Mouse (Mus musculus) midbrain, embryonic 16.5 days (tissue): Measurements from ENCODE around the gene Lexm. TPM values are rescaled to one million over a fixed set of nuclear protein-coding genes. Genes with fewer than 3 reads are reported as not detected.

Experiments used
- ATAC-seq: fragments of 200-750 bp; cut with Nextera tagmentation; 2 replicates; pipeline ENCODE4 v1.8.0; 2017; ENCODE audit warnings: moderate TSS enrichment
- H3K27ac ChIP-seq: fragments of 300-500 bp; sonication (generic); 2 replicates; pipeline ENCODE4 v1.5.1; 2014; ENCODE audit warnings: mild to moderate bottlenecking, low read length, mixed read lengths
- H3K27me3 ChIP-seq: fragments of 300-500 bp; sonication (generic); 2 replicates; pipeline ENCODE4 v1.6.1; 2014; ENCODE audit warnings: low read depth, low read length, mixed read lengths; ENCODE audit not compliant: control insufficient read depth, insufficient read depth
- H3K36me3 ChIP-seq: fragments of 300-500 bp; sonication (generic); 2 replicates; pipeline ENCODE4 v1.6.1; 2014; ENCODE audit warnings: mild to moderate bottlenecking, low read length, moderate library complexity, mixed read lengths; ENCODE audit not compliant: control insufficient read depth, insufficient read depth
- H3K4me1 ChIP-seq: fragments of 300-500 bp; sonication (generic); 2 replicates; pipeline ENCODE4 v1.6.1; 2014; ENCODE audit warnings: mild to moderate bottlenecking, low read length, mixed read lengths; ENCODE audit not compliant: control insufficient read depth, insufficient read depth
- H3K4me2 ChIP-seq: fragments of 300-500 bp; sonication (generic); 2 replicates; pipeline ENCODE4 v1.6.1; 2014; ENCODE audit warnings: mild to moderate bottlenecking, low read length, mixed read lengths
- H3K4me3 ChIP-seq: fragments of 300-500 bp; sonication (generic); 2 replicates; pipeline ENCODE4 v1.5.1; 2014; ENCODE audit warnings: low read depth, mild to moderate bottlenecking, low read length, moderate library complexity, mixed read lengths
- H3K9ac ChIP-seq: fragments of 300-500 bp; sonication (generic); 2 replicates; pipeline ENCODE4 v1.6.1; 2014; ENCODE audit warnings: low read depth, low read length, mixed read lengths
- H3K9me3 ChIP-seq: fragments of 300-500 bp; sonication (generic); replicated peaks from 2 replicates; pipeline ENCODE4 v1.6.1; 2014; ENCODE audit warnings: mild to moderate bottlenecking, low read length, mixed read lengths; ENCODE audit not compliant: control insufficient read depth, poor library complexity, severe bottlenecking
- WGBS: fragments of 180-500 bp; shearing (Covaris S2); extraction: QIAGEN DNeasy Blood & Tissue Kit; methylation state at CpG from one replicate; pipeline ENCODE4 v1.1.7; 2014; 5-methylcytosine and 5-hydroxymethylcytosine counted together
- polyA plus RNA-seq: library from polyadenylated mRNA; unstranded; fragments of >200 nt; fragmentation: Nextera tagmentation; extraction: Ambion mirVana; gene quantifications from 2 replicates; pipeline ENCODE4 v1.2.1, GENCODE M21; 2015

Gene Lexm
- polyA plus RNA-seq, 1 experiment from 2014 or later, result not detected

- Histone ChIP-seq H3K9ac (peak overlapping the region; percentile 80), H3K27me3 (no peaks in the 10 kb centered on the region), H3K9me3 (no peaks in the 10 kb centered on the region), H3K4me2 (peak overlapping the region; percentile 98), H3K27ac (no peak overlapping the region), H3K36me3 (peaks cover 13% of the 10 kb centered on the region), H3K4me3 (peak overlapping the region; percentile 83), H3K4me1 (peaks cover 37% of the 10 kb centered on the region)
- WGBS, result 50% methylated on average over 9 of the region's 9 CpGs
- ATAC-seq, result no peak
Observed at GRCm38 (mm10) chr4:106562837-106563790, 53.9 kb downstream of the Lexm start.

DNA sequence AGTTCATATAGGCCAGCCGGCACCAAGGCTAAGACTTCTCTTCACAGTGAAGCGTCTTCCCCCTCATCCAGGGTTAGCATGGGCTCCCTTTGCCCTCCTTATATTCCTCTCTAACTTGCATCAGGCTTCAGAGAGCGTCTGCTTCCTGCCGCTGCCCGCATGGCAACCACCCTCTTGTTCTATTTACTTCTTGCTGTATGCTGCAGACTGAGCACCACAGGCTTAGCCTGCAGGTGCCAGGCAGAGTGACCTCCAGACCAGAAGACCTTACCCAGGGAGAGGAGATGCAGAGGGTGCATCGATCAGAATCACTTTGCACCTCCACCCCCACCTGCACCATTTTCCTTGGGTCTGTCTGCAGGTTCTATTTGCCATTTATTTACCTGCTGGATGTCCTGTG lies 55.0 kb downstream of the Lexm start:
- Histone ChIP-seq H3K4me2 (peak overlapping the region; percentile 98), H3K9me3 (no peaks in the 10 kb centered on the region), H3K27me3 (no peaks in the 10 kb centered on the region), H3K36me3 (peaks cover 9% of the 10 kb centered on the region), H3K4me3 (peak overlapping the region; percentile 83), H3K4me1 (peaks cover 37% of the 10 kb centered on the region), H3K27ac (no peak overlapping the region), H3K9ac (peak overlapping the region; percentile 80)
- ATAC-seq, result no peak
- WGBS, result 6% methylated on average over 6 of the region's 6 CpGs

DNA sequence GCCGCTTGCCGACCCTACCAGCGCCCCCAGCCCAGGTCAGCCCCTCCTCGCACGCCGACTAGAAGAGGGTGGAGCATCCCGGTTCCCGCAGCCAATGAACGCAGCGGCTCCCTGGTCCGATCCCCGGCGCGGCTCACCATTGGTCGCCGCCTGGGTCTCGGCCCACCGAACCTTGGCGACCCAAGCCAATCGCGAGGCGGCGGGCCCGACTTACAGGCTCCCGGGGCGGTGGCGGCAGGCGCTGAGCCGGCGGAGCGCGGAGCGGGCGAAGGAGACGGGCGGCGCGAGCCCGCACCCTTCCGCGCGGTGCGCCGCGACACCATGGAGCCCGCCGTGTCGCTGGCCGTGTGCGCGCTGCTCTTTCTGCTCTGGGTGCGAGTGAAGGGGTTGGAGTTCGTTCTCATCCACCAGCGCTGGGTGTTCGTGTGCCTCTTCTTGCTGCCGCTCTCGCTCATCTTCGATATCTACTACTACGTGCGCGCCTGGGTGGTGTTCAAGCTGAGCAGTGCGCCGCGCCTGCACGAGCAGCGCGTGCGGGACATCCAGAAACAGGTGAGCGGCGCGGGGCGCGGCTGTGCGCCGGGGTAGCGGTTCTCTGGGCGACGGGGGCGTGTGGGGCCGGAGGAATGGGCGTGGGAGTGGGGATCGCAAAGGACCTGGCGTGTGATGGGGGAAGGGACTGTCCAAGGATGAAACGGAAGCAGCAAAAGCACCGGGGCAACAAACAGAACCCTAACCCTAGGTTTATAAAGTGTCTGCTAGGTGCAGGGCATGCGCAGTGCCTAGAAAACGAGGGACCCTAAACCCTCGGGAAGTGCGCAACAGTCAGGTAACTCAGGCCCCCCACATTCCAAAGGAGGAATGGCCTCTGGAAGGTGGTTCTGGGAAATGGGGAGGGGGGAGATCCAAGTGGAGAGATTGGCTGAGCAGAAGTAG lies 55.9 kb downstream of the Lexm start, which contains the start of gene Dhcr24:
Dhcr24 (plus strand) TSS at position 193 of the 936 bp plus-strand sequence.
- Histone ChIP-seq H3K36me3 (peaks cover 9% of the 10 kb centered on the region), H3K4me2 (peak within 1 kb of the TSS; percentile 98), H3K4me1 (peaks cover 37% of the 10 kb centered on the region), H3K27me3 (no peaks in the 10 kb centered on the region), H3K9me3 (no peaks in the 10 kb centered on the region), H3K27ac (peak within 1 kb of the TSS; percentile 92), H3K9ac (peak within 1 kb of the TSS; percentile 80), H3K4me3 (peak within 1 kb of the TSS; percentile 83)
- under 1% methylated on average over 85 of the region's 89 CpGs for WGBS
- peak; percentile 98 for ATAC-seq

- no peaks in the 10 kb centered on the region for H3K9me3 ChIP-seq
- no peak for ATAC-seq
- WGBS, result under 1% methylated on average over 20 of the region's 20 CpGs
Observed at GRCm38 (mm10) chr4:106560213-106560845, 56.7 kb downstream of the Lexm start.

GRCm38 (mm10) chr4:106559343-106560212 lies 57.5 kb downstream of the Lexm start:
- H3K4me2 ChIP-seq, result peak overlapping the region; percentile 98
- no peaks in the 10 kb centered on the region for H3K9me3 ChIP-seq
- ATAC-seq, result no peak
- peak overlapping the region; percentile 92; the same call in 1 of the 2 replicates for H3K27ac ChIP-seq
- H3K9ac ChIP-seq, result peak overlapping the region; percentile 56; the same call in 1 of the 2 replicates
- no peaks in the 10 kb centered on the region for H3K27me3 ChIP-seq
- peaks cover 35% of the 10 kb centered on the region for H3K4me1 ChIP-seq
- peaks cover 5% of the 10 kb centered on the region; the same call in 1 of the 2 replicates for H3K36me3 ChIP-seq
- peak overlapping the region; percentile 83 for H3K4me3 ChIP-seq
- WGBS, result 29% methylated on average over 13 of the region's 13 CpGs

More at GRCm38 (mm10) chr4:106560213-106560845, 56.7 kb downstream of the Lexm start:
- H3K27ac ChIP-seq, result peak overlapping the region; percentile 92
- peaks cover 37% of the 10 kb centered on the region for H3K4me1 ChIP-seq
- peak overlapping the region; percentile 56 for H3K9ac ChIP-seq
- peaks cover 5% of the 10 kb centered on the region; the same call in 1 of the 2 replicates for H3K36me3 ChIP-seq
- peak overlapping the region; percentile 83 for H3K4me3 ChIP-seq
- H3K27me3 ChIP-seq, result no peaks in the 10 kb centered on the region
- peak overlapping the region; percentile 98 for H3K4me2 ChIP-seq

DNA sequence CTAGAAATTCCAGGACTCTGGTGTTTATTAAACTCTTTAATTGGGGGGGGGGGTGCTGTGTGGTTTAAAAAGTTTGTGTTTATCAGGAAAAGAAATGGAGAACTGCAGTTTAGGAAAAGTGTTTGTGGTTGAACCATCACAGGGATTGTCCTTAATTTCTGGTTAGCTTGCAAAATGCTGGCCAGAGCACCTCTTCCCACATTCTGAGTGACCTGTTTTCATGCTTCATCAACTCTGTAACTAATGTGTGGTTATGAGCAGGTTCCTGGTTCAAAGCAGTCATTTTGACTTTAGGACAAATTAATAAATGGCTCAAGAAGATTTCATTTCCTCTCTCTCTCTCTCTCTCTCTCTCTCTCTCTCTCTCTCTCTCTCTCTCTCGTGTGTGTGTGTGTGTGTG lies 59.1 kb downstream of the Lexm start:
- no peaks in the 10 kb centered on the region for H3K9me3 ChIP-seq
- H3K27ac ChIP-seq, result no peak overlapping the region
- no CpG with 5 or more reads among the region's 1 CpGs for WGBS
- H3K4me3 ChIP-seq, result no peak overlapping the region
- no peak overlapping the region for H3K9ac ChIP-seq
- H3K36me3 ChIP-seq, result no peaks in the 10 kb centered on the region
- peaks cover 19% of the 10 kb centered on the region for H3K4me1 ChIP-seq
- ATAC-seq, result no peak
- no peak overlapping the region for H3K4me2 ChIP-seq
- H3K27me3 ChIP-seq, result no peaks in the 10 kb centered on the region

- Histone ChIP-seq H3K9ac (no peak overlapping the region), H3K27ac (no peak overlapping the region), H3K4me2 (no peak overlapping the region), H3K9me3 (peaks cover 3% of the 10 kb centered on the region; the same call in 1 of the 2 replicates), H3K4me1 (peaks cover 12% of the 10 kb centered on the region), H3K36me3 (no peaks in the 10 kb centered on the region), H3K4me3 (no peak overlapping the region), H3K27me3 (no peaks in the 10 kb centered on the region)
- no peak for ATAC-seq
- 86% methylated on average over 5 of the region's 5 CpGs for WGBS
Observed at GRCm38 (mm10) chr4:106557262-106557661, 59.8 kb downstream of the Lexm start.
